Mouse (Mus musculus) thymus, postnatal 4 days (tissue): Measurements from ENCODE around the gene Nsrp1.

Source experiments
- DNase-seq: peaks from one replicate; pipeline ENCODE4 v3.0.0; 2021

Gene Nsrp1

GRCm38 (mm10) chr11:77041891-77042290, 36.3 kb downstream of the Nsrp1 start:
- no peak for DNase-seq

GRCm38 (mm10) chr11:77031151-77031934, 46.9 kb downstream of the Nsrp1 start:
- no peak for DNase-seq

- no peak for DNase-seq
Measured at GRCm38 (mm10) chr11:77028157-77028556, 50.1 kb downstream of the Nsrp1 start.

DNA sequence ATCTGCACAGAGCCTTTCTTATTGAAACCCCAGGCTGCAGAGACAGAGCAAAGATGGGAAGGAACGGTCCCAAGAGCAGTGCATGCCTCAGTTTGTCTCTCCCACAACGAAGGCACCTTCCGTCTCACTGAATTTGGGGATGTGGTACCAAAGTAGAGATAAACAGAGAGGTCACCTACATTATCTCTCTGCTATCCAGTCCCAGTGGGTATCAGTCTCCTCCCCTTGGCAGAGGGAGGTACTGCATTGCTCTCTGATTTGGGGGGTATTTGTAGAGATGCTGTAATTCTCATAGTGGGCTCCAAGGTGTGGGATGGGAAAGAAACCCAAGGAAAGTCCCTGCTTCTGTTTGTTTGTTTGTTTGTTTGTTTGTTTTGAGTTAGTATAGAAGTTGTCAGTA, 51.7 kb downstream of the Nsrp1 start:
- peak; percentile 28 for DNase-seq

DNA sequence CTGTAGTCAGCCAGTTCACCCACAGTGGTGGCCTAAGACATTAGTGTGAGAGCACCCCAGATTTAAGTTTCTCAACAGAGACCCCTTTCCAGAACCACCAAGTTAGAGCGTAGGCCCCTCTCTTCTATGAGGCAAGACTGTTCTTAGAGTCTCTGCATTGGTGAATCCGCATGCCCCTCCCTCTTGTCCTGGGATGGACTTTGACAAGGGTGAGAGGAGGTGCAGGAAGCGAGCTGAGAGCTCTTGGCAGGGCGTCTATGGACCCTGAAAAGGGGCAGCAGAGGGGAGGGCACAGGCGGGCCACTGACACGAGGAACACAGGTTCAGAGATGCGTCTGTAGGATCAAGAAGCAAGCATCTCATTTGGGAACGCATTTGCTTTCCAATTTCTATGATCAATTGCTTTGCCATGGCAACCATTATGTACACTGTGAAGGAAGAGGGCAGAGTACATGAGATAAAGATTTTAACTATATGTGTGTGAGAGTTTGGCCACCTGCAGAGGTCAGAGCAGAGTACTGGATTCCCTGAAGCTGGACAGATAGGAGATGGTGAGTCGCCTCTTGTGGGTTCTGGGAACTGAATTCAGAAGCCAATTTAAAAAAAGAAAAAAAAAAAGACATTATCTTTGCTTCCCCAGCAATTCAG, 56.4 kb downstream of the Nsrp1 start:
- DNase-seq = no peak

GRCm38 (mm10) chr11:77019539-77019938, 58.7 kb downstream of the Nsrp1 start:
- DNase-seq = no peak

GRCm38 (mm10) chr11:77018046-77018445, 60.2 kb downstream of the Nsrp1 start:
- DNase-seq = no peak

DNA sequence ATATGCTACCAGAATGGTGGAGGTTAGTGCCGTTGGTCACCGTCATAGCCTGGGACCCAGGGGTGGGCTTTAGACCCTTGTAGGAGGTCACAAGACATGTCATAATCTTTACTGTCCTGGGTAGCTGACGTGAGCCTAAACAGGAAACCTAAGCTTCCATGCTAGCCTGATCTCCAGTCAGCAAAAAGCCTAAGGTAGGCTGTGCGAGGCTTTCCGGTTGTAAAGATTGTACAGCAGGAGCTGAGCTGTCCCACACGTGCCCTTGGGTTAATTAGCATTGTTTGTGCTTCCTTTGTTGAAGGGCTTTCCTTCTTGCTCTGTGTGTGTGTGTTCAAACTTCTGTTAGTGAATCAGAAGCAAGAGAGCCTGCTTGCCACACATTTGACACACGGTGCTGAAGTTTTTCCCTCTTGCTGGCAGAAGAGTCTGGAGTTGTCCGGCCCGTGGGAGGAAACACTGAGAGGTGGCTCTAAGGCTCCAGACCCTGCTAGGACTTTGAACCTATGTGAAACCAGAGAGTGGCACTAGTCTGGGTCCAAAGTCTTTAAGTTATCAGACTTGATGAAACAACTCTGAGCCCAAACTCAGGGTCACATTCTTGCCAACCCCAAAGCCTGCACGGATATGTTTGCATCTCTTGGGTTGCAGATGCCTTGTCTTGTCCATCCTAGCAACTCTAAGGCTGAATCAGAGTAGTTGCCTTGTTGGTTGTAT, 67.3 kb downstream of the Nsrp1 start:
- DNase-seq = no peak

DNA sequence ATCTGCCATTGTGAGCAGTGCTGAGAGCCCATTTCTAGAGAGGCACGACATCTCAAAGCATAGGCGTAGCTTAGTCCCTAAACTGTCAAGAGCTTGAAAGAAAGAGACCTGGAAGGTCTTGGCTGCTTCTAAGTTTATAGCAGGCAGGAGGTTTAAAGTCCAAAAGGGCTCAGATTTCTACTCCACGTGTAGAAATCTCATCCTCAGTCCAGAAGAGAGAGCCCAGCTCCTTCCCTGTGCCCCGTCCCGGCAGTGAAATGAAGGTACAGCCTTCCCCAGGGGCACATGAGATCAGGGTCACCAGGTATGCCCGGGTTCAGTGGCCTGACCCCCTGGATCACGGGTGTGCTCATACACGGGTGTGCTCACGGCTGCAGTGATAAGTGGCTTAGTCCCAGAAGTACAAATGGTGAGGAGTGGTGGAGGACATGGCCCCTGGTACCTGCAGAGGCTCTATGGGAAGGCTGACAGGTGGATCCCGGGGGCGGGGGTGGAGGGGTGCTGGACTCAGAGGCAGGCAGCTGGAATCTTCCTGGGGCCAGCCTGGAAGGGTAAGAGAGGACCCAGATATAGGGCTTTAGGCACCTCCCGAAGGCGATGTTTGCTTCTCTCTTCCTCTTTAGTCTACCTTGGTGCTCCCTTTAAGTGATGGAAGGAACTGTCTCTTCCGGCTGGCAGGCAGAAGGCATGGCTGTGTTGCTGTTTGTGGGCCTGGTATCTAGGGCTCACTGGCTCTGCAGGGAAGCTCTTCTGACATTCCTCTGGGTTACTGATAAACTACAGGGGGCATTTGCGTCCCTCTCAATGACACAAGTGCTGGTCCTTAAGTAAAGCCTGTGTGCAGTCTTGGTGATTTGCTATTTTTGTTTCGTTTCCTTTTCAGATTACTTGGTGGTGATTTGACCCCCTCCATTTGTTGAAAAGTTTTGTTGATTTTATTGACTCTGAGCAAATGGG, 68.9 kb downstream of the Nsrp1 start:
- no peak for DNase-seq

DNA sequence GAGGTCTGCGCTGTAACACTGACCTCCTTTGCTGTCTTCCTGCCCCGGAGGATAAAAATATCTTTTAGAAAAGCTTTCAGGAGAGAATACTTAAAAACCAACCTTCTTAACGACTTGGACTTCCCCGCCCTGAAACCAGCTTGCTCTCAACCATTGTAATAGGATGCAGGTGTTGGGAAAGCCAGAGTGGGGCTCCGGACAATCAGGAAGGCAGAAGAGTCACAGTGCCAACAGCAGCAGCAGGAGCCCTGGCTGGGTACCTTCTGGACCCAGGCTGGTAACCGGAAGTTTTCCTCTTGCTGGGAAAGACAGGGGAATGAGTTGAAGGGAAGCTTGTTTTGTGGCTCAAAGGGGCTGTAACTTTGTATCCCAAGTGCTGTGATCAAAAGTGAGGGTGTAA, 71.6 kb downstream of the Nsrp1 start:
- DNase-seq = no peak

DNA sequence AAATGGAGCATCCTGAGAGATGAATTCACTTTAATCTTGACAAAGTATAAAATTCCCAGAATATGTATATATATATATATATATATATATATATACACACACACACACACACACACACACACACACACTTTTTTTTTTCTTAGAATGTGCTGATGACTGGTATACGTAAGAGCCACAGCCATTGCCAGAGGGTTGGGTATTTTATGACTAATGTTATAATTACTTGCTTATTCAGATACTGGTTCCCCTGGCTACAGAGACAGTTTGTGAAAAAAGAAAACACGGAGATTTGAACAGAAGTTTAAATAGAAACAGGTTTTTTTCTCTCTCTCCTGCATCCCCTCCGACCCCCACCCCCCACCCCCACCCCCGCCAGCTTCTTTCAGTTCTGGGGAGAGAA, 72.4 kb downstream of the Nsrp1 start:
- DNase-seq = no peak

- DNase-seq = no peak
Measured at GRCm38 (mm10) chr11:77002361-77002760, 75.9 kb downstream of the Nsrp1 start.

GRCm38 (mm10) chr11:77000741-77001140, 77.5 kb downstream of the Nsrp1 start:
- DNase-seq = no peak

DNA sequence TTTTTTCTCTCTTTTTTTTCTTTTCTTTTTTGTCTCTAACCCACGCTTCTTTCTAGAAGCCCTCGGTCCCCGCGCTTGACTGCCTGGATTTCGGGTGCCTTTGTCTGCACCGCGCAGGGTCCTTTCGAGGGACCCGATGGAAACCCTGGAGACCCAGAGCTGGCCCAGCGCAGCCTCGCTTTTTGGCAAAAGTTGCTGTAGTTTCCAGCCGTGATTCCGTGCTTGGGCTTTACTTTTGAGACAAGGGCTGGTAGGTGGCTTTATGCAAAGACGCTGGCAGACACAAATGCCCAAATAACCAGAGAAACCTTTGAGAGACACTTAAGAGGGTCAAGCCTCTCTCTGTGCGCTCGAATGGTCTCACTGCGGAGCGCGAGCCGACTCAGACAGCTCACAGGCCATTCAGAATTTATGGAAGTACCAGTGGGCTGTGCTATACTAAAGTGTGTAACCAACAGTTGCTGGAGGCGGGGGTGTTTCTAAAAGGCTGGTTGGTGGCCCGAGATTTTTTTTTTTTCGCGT, 79.5 kb downstream of the Nsrp1 start:
- DNase-seq = peak; percentile 39

- peak; percentile 14 for DNase-seq
Measured at GRCm38 (mm10) chr11:76997916-76998704, 80.1 kb downstream of the Nsrp1 start, which contains the start of gene Slc6a4. TSS of gene Slc6a4 (plus strand) at chr11:76998603.

DNA sequence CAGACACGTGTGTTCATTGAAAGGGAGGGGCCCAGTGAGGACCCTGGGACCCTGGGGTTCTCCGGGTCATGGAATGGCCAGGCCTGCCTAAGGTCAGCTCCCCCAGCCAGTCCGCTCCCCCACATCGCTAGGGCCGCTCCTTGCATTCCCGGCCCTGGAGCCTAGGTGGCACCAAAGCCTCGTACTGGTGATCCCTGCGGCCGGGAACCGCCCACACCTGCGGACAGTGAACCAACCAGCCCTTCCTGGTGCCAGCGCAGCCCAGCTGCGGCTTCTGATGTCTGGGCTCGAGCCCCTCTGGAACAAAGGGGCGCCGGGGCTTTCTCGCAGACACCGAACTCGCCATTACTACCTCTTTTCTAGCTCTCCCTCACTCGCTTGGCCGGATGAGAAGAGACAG, 80.9 kb downstream of the Nsrp1 start:
- peak; percentile 80 for DNase-seq

DNA sequence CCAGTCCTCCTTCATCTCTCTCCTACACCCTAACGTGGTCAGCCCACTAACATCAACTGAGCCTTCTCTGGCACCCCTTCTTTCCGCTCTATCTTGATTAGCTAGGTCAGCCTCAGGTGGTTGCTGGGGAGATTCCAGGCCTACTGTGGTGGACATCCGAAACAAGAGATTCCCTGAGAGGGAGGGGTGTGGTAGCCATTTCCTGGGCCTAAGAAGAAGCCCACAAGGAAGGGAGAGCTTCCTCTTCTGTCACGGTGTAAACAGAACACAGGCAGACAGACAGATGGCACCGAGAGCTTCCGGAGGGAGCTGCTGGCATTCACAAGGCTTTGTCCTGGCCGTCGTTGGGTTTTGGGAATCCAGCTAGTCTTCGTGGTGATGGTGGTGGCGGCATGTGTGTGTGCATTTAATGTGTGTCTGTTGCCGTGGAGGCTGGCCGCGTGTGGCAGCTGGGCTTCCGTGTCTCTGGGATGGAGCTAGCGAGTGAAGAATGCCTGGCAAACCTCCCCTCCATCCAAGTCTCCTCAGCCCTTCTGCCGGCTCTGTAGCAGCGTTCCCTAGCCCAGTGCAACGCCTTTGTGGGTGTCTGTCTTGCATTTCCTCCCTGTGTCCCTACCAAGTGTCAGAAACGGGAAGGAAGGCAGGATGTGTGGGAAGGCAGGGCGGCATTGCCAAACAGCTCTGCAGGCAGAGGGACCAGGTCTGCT, 82.1 kb downstream of the Nsrp1 start:
- no peak for DNase-seq
